ENCODE assay signal across 8 mouse cellular contexts in the genomic region with DNA sequence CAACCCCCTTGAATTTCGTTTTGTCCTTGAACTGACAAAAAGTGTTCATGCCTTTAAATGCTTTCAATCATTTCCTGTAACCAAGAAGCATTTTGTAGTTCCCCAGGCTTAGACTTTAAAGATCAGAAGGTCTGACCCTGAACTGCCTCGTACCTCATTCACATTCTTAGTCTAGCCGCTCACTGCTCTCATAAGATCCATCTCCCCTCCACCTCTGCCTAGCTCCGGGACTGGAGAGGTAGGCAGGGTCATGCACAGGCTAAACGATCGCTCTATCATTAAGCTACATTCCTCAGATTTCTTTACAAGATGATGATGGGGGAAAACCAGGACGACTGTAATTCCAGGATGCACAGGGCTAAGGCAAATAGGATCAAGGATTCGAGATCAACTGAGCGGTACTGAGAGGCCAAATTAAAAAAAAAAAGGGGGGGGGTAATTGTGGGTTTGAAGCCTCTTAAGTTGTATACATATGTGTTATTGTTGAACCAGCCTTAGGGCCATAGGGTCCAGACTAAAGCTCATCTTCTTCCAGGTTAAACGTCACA. TPM values are rescaled to one million over a fixed set of nuclear protein-coding genes. Genes with fewer than 3 reads are reported as not detected.
DNase-seq lines count a peak whose midpoint lies in the region; ATAC-seq and TF ChIP-seq lines count a peak whose summit lies in the region.

No protein-coding gene starts in this region.

- WGBS in liver, adult 2 months, result 29% methylated on average over 10 of the region's 10 CpGs
- WGBS in forebrain, embryonic 13.5 days, result 8% methylated on average over 10 of the region's 10 CpGs
- WGBS in kidney, postnatal 0 days, result 6% methylated on average over 10 of the region's 10 CpGs
- 11% methylated on average over 10 of the region's 10 CpGs for WGBS in neural tube, embryonic 14.5 days

- peak overlapping the region; percentile 68 for H3K9ac ChIP-seq in liver, adult 2 months (ENCODE audit: low read depth, low read length)
- H3K9ac ChIP-seq in forebrain, embryonic 13.5 days, result peak overlapping the region; percentile 99
- H3K9ac ChIP-seq in kidney, postnatal 0 days (ENCODE audit: low read depth, low read length), result peak overlapping the region; percentile 98
- H3K9ac ChIP-seq in neural tube, embryonic 14.5 days (replicated peaks; ENCODE audit: low read depth, low read length), result peak overlapping the region; percentile 98

- ATAC-seq in forebrain, embryonic 13.5 days, result no peak
- ATAC-seq in kidney, postnatal 0 days (replicated peaks; ENCODE audit: low FRiP score, low read depth), result no peak; the same call in 1 of the 2 replicates
- no peak; the same call in 1 of the 2 replicates for ATAC-seq in neural tube, embryonic 14.5 days (ENCODE audit: low read depth)

- peaks cover 10% of the 10 kb centered on the region for H3K4me1 ChIP-seq in liver, adult 2 months (ENCODE audit: control insufficient read depth, insufficient read depth, low read length)
- H3K4me1 ChIP-seq in forebrain, embryonic 13.5 days, result peaks cover 29% of the 10 kb centered on the region
- H3K4me1 ChIP-seq in kidney, postnatal 0 days (replicated peaks; ENCODE audit: insufficient read depth, low read length), result no peaks in the 10 kb centered on the region; the same call in none of the 2 replicates
- peaks cover 12% of the 10 kb centered on the region for H3K4me1 ChIP-seq in neural tube, embryonic 14.5 days (ENCODE audit: control insufficient read depth, insufficient read depth, low read length)

- H3K9me3 ChIP-seq in forebrain, embryonic 13.5 days (replicated peaks), result no peaks in the 10 kb centered on the region
- no peaks in the 10 kb centered on the region for H3K9me3 ChIP-seq in kidney, postnatal 0 days (replicated peaks; ENCODE audit: low read length)
- H3K9me3 ChIP-seq in neural tube, embryonic 14.5 days (ENCODE audit: control insufficient read depth, low read length), result no peaks in the 10 kb centered on the region

- TF ChIP-seq CTCF in liver, adult 2 months (IDR thresholded peaks at IDR 0.05; ENCODE audit: low read depth, low read length), result no peak
- TF ChIP-seq CTCF in kidney, postnatal 0 days (IDR thresholded peaks at IDR 0.05; ENCODE audit: low read depth), result no peak

- H3K27me3 ChIP-seq in liver, adult 2 months (ENCODE audit: control insufficient read depth, insufficient read depth, low read length), result no peaks in the 10 kb centered on the region
- no peaks in the 10 kb centered on the region for H3K27me3 ChIP-seq in forebrain, embryonic 13.5 days
- no peaks in the 10 kb centered on the region for H3K27me3 ChIP-seq in kidney, postnatal 0 days (ENCODE audit: insufficient read depth, low read length)
- no peaks in the 10 kb centered on the region; the same call in 1 of the 2 replicates for H3K27me3 ChIP-seq in neural tube, embryonic 14.5 days (ENCODE audit: control insufficient read depth, insufficient read depth, low read length)

- H3K79me2 ChIP-seq in liver, adult 2 months (ENCODE audit: control insufficient read depth, insufficient read depth, low read length), result peaks cover 16% of the 10 kb centered on the region; the same call in 1 of the 2 replicates

- H3K4me2 ChIP-seq in forebrain, embryonic 13.5 days, result peak overlapping the region; percentile 92
- H3K4me2 ChIP-seq in kidney, postnatal 0 days (ENCODE audit: low read length), result peak overlapping the region; percentile 66
- H3K4me2 ChIP-seq in neural tube, embryonic 14.5 days (ENCODE audit: low read depth, low read length), result peak overlapping the region; percentile 71

- peak overlapping the region; percentile 93 for H3K4me3 ChIP-seq in liver, adult 2 months (ENCODE audit: insufficient read depth, low read depth, low read length)
- H3K4me3 ChIP-seq in forebrain, embryonic 13.5 days, result peak overlapping the region; percentile 98
- peak overlapping the region; percentile 98 for H3K4me3 ChIP-seq in kidney, postnatal 0 days (replicated peaks; ENCODE audit: low read depth, low read length)
- peak overlapping the region; percentile 98 for H3K4me3 ChIP-seq in neural tube, embryonic 14.5 days (ENCODE audit: low read depth, low read length)

- peak overlapping the region; percentile 29 for H3K27ac ChIP-seq in liver, adult 2 months (replicated peaks; ENCODE audit: insufficient read depth, low read depth, low read length)
- peak overlapping the region; percentile 96 for H3K27ac ChIP-seq in forebrain, embryonic 13.5 days
- H3K27ac ChIP-seq in kidney, postnatal 0 days, result peak overlapping the region; percentile 98
- peak overlapping the region; percentile 98 for H3K27ac ChIP-seq in neural tube, embryonic 14.5 days (ENCODE audit: low read depth, low read length)

- peaks cover 15% of the 10 kb centered on the region for H3K36me3 ChIP-seq in liver, adult 2 months (ENCODE audit: control insufficient read depth, insufficient read depth, low read length)
- peaks cover 21% of the 10 kb centered on the region for H3K36me3 ChIP-seq in forebrain, embryonic 13.5 days (ENCODE audit: poor library complexity, severe bottlenecking)
- H3K36me3 ChIP-seq in kidney, postnatal 0 days (ENCODE audit: insufficient read depth, low read length), result peaks cover 17% of the 10 kb centered on the region; the same call in 1 of the 2 replicates
- H3K36me3 ChIP-seq in neural tube, embryonic 14.5 days (ENCODE audit: control insufficient read depth, insufficient read depth, low read length), result peaks cover 15% of the 10 kb centered on the region

- no peak for TF ChIP-seq POLR2A in liver, adult 2 months (IDR thresholded peaks at IDR 0.05; ENCODE audit: extremely low read depth, insufficient read depth, low read length)

- no peak for DNase-seq in liver, adult 2 months (ENCODE audit: extremely low read depth, low read depth, low spot score)
- no peak for DNase-seq in liver
- peak; percentile 29 for DNase-seq in adrenal gland, postnatal 10 days
- peak; percentile 49 for DNase-seq in kidney, postnatal 0 days (ENCODE audit: low spot score)
- no peak for DNase-seq in right cerebral cortex, adult 18-20 months
- DNase-seq in right cerebral cortex, postnatal 4 days, result no peak

RNA-seq across cellular contexts. Expression of a gene that starts 0.8 kb away (rescaled TPM):
- 28.6 and 31.5 TPM in 2 replicates for total RNA-seq in liver, adult 2 months (2014; rRNA removed)
- 64.8 and 102 TPM in 2 replicates for polyA plus RNA-seq in liver, adult 2 months (2012; rRNA removed)
- total RNA-seq in adrenal gland, postnatal 10 days (2021), result 100 to 1,000 TPM; 261 to 396 TPM
- 452 and 476 TPM in 2 replicates for polyA plus RNA-seq in forebrain, embryonic 13.5 days (2015; fragmentation: Nextera tagmentation; extraction: Ambion mirVana)
- 262 and 271 TPM in 2 replicates for polyA plus RNA-seq in kidney, postnatal 0 days (2015; fragmentation: Nextera tagmentation; extraction: Ambion mirVana)
- 47.6 and 52.2 TPM in 2 replicates for polyA plus RNA-seq in neural tube, embryonic 14.5 days (2014; fragmentation: Nextera tagmentation; extraction: Ambion mirVana)

RNA-seq across cellular contexts. Expression of a gene that starts 19.9 kb away (rescaled TPM):
- total RNA-seq in liver, adult 2 months (2014; rRNA removed), result 8.1 and 8.7 TPM in 2 replicates
- polyA plus RNA-seq in liver, adult 2 months (2012; rRNA removed), result 17.2 and 18.2 TPM in 2 replicates
- total RNA-seq in adrenal gland, postnatal 10 days (2021), result 10 to 100 TPM; 11.5 to 12.4 TPM
- 7.9 and 10.1 TPM in 2 replicates for polyA plus RNA-seq in forebrain, embryonic 13.5 days (2015; fragmentation: Nextera tagmentation; extraction: Ambion mirVana)
- 11.7 and 13.0 TPM in 2 replicates for polyA plus RNA-seq in kidney, postnatal 0 days (2015; fragmentation: Nextera tagmentation; extraction: Ambion mirVana)
- 14.4 and 14.8 TPM in 2 replicates for polyA plus RNA-seq in neural tube, embryonic 14.5 days (2014; fragmentation: Nextera tagmentation; extraction: Ambion mirVana)

RNA-seq across cellular contexts. Expression of a gene that starts 27.2 kb away (rescaled TPM):
- total RNA-seq in liver, adult 2 months (2014; rRNA removed), result 1.5 and 2.8 TPM in 2 replicates
- 4.5 and 5.0 TPM in 2 replicates for polyA plus RNA-seq in liver, adult 2 months (2012; rRNA removed)
- total RNA-seq in adrenal gland, postnatal 10 days (2021), result 1 to 10 TPM; 5.6 to 8.0 TPM
- 3.2 and 3.9 TPM in 2 replicates for polyA plus RNA-seq in forebrain, embryonic 13.5 days (2015; fragmentation: Nextera tagmentation; extraction: Ambion mirVana)
- 77.5 and 85.2 TPM in 2 replicates for polyA plus RNA-seq in kidney, postnatal 0 days (2015; fragmentation: Nextera tagmentation; extraction: Ambion mirVana)
- 4.6 and 6.1 TPM in 2 replicates for polyA plus RNA-seq in neural tube, embryonic 14.5 days (2014; fragmentation: Nextera tagmentation; extraction: Ambion mirVana)

RNA-seq across cellular contexts. Expression of a gene that starts 36.5 kb away (rescaled TPM):
- 2.9 and 5.9 TPM in 2 replicates for total RNA-seq in liver, adult 2 months (2014; rRNA removed)
- polyA plus RNA-seq in liver, adult 2 months (2012; rRNA removed), result 3.8 and 8.6 TPM in 2 replicates
- under 1 TPM; 0.45 to 0.96 TPM for total RNA-seq in adrenal gland, postnatal 10 days (2021)
- 0.09 and 0.29 TPM in 2 replicates for polyA plus RNA-seq in forebrain, embryonic 13.5 days (2015; fragmentation: Nextera tagmentation; extraction: Ambion mirVana)
- polyA plus RNA-seq in kidney, postnatal 0 days (2015; fragmentation: Nextera tagmentation; extraction: Ambion mirVana), result 125 and 139 TPM in 2 replicates
- 0.39 TPM in 1 of 2 replicates, not detected in the other for polyA plus RNA-seq in neural tube, embryonic 14.5 days (2014; fragmentation: Nextera tagmentation; extraction: Ambion mirVana)

RNA-seq across cellular contexts. Expression of a gene that starts 37.3 kb away (rescaled TPM):
- 0.28 TPM in 1 of 2 replicates, not detected in the other for total RNA-seq in liver, adult 2 months (2014; rRNA removed)
- polyA plus RNA-seq in liver, adult 2 months (2012; rRNA removed), result 0.15 and 0.19 TPM in 2 replicates
- total RNA-seq in adrenal gland, postnatal 10 days (2021), result 10 to 100 TPM in 1 of 2 experiments, 1 to 10 TPM in 1; 5.2 to 24.5 TPM
- not detected in 2 replicates for polyA plus RNA-seq in forebrain, embryonic 13.5 days (2015; fragmentation: Nextera tagmentation; extraction: Ambion mirVana)
- 0.11 TPM in 1 of 2 replicates, not detected in the other for polyA plus RNA-seq in kidney, postnatal 0 days (2015; fragmentation: Nextera tagmentation; extraction: Ambion mirVana)
- not detected in 2 replicates for polyA plus RNA-seq in neural tube, embryonic 14.5 days (2014; fragmentation: Nextera tagmentation; extraction: Ambion mirVana)

Comparison
In these comparisons a context has a peak if more than half of its experiments do, and no peak if none do; other contexts are left out.
1. DNase-seq: peak in adrenal gland, postnatal 10 days (single experiment) and kidney, postnatal 0 days (single experiment); none in liver, adult 2 months (single experiment), liver (single experiment), right cerebral cortex, adult 18-20 months (single experiment) and right cerebral cortex, postnatal 4 days (single experiment).
2. H3K27ac ChIP-seq: peak in every context shown above with its lines; median percentile 98 in kidney, postnatal 0 days; 98 in neural tube, embryonic 14.5 days; 96 in forebrain, embryonic 13.5 days; 29 in liver, adult 2 months.
3. RNA of a gene that starts 27.2 kb away (polyA plus RNA-seq): 77.5 to 85.2 TPM in kidney, postnatal 0 days; 4.5 to 5.0 TPM in liver, adult 2 months, 4.6 to 6.1 TPM in neural tube, embryonic 14.5 days and 3.2 to 3.9 TPM in forebrain, embryonic 13.5 days; every median in the first group is over 10 times any median in the second.
4. Peak in every context shown above with its lines, with median percentiles within 50 percentile points of each other: H3K4me3 ChIP-seq, H3K9ac ChIP-seq and H3K4me2 ChIP-seq.